Mouse (Mus musculus): Measurements from ENCODE around the gene Mlh1. TPM values are rescaled to one million over a fixed set of nuclear protein-coding genes. Genes with fewer than 3 reads are reported as not detected.

Mlh1 gene
- polyA plus RNA-seq, 1 experiment from 2014 or later: 37.3 TPM

Other genes with a start within 250 kb of the Mlh1 start
- gene Ccrl2, start 214.3 kb downstream of the Mlh1 start, polyA plus RNA-seq (2015; fragmentation: Nextera tagmentation; extraction: Ambion mirVana): 6.7 and 8.2 TPM in 2 replicates
- gene Lrrfip2, start 154.2 kb downstream of the Mlh1 start, polyA plus RNA-seq (2015; fragmentation: Nextera tagmentation; extraction: Ambion mirVana): 42.1 and 43.1 TPM in 2 replicates
- 24.2 and 24.4 TPM in 2 replicates for gene Epm2aip1, start 138 bp upstream of the Mlh1 start, polyA plus RNA-seq (2015; fragmentation: Nextera tagmentation; extraction: Ambion mirVana)
- gene Trank1, start 39.9 kb upstream of the Mlh1 start, polyA plus RNA-seq (2015; fragmentation: Nextera tagmentation; extraction: Ambion mirVana): 0.18 TPM in 2 replicates
- 0.24 and 0.25 TPM in 2 replicates for gene Dclk3, start 167.3 kb upstream of the Mlh1 start, polyA plus RNA-seq (2015; fragmentation: Nextera tagmentation; extraction: Ambion mirVana)